Mouse (Mus musculus) neutrophil, adult 65 days (primary cell): ENCODE measurements around the gene Nmnat2. TPM values are rescaled to one million over a fixed set of nuclear protein-coding genes. Genes with fewer than 3 reads are reported as not detected.

Source experiments
- total RNA-seq: library from RNA; stranded (reverse); gene quantifications from 2 replicates; pipeline ENCODE4 v1.2.4, GENCODE M21; 2023

Nmnat2 gene
- total RNA-seq: not detected in 2 replicates

GRCm38 (mm10) chr1:152954821-152955523, at the start of gene Nmnat2:
Nmnat2 (plus strand) TSS chr1:152954993.

Other genes with a start within 250 kb of the Nmnat2 start
- gene Apobec4, start 204.4 kb upstream of the Nmnat2 start, total RNA-seq: not detected in 2 replicates
- gene Rgl1, start 188.6 kb upstream of the Nmnat2 start, total RNA-seq: 2.8 and 3.9 TPM in 2 replicates
- gene Arpc5, start 188.5 kb upstream of the Nmnat2 start, total RNA-seq: 564 and 615 TPM in 2 replicates
- gene Ncf2, start 154.8 kb upstream of the Nmnat2 start, total RNA-seq: 1,246 and 1,655 TPM in 2 replicates
- gene Smg7, start 52.3 kb upstream of the Nmnat2 start, total RNA-seq: 53.8 and 59.0 TPM in 2 replicates
- not detected in 2 replicates for gene Lamc2, start 231.5 kb downstream of the Nmnat2 start, total RNA-seq